Mouse (Mus musculus) E14TG2a.4 (cell line): ENCODE data around the gene Chchd2.

Source experiments
- CTCF ChIP-seq: conservative IDR thresholded peaks from 2 replicates; pipeline ENCODE4 v1.5.1; 2014; ENCODE audit warnings: low read length
- POU5F1 ChIP-seq: IDR thresholded peaks from 2 replicates; pipeline ENCODE4 v1.6.1; 2014; ENCODE audit warnings: low read length, borderline replicate concordance

DNA sequence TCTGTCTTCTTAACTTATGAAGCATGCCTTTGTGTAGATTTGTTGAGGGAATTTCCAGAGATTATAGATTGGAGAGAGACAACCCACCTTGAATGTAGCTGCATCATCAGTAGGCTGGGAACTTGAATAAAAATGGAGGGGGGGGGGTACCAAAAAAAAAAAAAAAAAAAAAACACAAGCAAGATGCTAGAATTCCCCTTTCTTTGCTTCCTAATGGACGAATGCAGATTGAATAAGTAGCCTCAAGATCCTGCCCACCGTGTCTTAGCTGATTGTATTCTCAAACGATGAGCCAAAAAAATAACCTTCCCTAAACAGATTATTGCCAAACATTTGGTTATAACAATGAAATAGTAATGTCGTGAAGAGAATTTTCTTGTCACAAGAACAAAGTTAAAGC, 20.5 kb upstream of the Chchd2 start:
- TF ChIP-seq CTCF = no peak
- TF ChIP-seq POU5F1 = no peak
